Mouse (Mus musculus): ENCODE results near the gene Pgs1.

- TF ChIP-seq EP300 (IDR thresholded peaks at IDR 0.05): no peak
- no peak for TF ChIP-seq CTCF (IDR thresholded peaks at IDR 0.05)
Observed at GRCm38 (mm10) chr11:117965561-117965981, 20.5 kb upstream of the Pgs1 start.
